Mouse (Mus musculus) cerebellum, postnatal 10 days (tissue): Measurements from ENCODE around the gene Wars2.

Experiments used
- DNase-seq, 2 experiments: peaks; one replicate each; pipeline ENCODE4 v3.0.0; 2021; ENCODE audit warnings: mixed read lengths in 2 of 2

The Wars2 gene

DNA sequence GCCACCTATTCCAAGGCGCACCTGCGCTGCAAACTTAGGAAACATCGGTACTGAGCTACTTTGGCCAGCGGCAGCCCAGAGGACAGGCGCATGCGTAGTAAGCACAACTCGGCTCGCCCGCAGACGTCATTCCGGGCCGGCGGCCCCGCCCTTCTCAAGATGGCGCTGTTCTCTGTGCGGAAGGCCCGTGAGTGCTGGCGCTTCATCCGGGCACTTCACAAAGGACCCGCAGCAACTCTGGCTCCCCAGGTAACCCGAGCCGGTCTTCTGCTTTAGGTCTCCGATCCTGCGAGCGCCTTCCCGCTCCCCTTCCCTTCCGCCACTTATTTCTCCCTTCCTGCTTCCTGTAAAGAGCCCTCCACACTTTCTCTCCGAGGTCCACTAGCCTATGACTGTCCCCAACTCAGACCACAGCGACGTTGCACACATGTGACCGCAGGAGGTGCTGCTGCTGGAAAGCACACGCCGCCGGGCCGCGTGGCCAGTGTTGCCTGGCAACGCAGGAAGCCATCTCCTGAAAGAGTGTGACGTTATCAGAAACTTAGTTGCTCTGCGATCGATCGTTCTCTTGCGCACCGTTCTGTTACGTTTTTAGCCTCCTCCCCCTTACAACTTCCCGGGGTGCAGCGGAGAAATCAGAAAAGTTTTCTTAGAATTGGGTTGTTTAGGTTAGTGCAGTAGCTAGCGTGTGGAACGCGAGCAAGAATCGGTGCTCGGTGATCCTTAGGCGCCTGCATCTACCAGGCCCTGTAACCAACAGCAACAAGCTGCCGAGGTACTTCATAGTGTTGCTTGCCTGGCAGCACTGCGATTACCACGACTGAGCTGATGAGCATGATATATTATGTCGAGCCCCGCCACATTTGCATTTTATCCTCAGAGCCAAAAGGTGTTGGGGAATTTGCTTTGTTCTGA is at the start of gene Wars2:
Gene Wars2, plus strand, starts transcription at position 129 of the 915 bp plus-strand sequence.
- peak; percentile 96 to 97 for DNase-seq

DNA sequence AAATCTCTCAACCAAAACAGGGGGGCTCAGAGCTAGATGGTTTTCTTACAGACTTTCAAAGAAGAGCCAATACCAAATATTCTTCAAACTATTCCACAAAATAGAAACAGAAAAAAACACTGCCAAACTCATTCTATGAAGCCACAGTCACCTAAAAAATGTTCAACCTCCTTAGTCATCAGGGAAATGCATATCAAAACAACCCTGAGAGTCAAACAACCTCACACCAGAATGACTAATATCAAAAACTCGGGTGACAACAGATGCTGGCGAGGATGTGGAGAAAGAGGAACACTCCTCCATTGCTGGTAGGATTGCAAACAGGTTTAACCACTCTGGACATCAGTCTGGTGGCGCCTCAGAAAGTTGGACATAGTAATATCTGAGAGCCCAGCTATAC is 44.1 kb upstream of the Wars2 start:
- DNase-seq, result no peak

DNA sequence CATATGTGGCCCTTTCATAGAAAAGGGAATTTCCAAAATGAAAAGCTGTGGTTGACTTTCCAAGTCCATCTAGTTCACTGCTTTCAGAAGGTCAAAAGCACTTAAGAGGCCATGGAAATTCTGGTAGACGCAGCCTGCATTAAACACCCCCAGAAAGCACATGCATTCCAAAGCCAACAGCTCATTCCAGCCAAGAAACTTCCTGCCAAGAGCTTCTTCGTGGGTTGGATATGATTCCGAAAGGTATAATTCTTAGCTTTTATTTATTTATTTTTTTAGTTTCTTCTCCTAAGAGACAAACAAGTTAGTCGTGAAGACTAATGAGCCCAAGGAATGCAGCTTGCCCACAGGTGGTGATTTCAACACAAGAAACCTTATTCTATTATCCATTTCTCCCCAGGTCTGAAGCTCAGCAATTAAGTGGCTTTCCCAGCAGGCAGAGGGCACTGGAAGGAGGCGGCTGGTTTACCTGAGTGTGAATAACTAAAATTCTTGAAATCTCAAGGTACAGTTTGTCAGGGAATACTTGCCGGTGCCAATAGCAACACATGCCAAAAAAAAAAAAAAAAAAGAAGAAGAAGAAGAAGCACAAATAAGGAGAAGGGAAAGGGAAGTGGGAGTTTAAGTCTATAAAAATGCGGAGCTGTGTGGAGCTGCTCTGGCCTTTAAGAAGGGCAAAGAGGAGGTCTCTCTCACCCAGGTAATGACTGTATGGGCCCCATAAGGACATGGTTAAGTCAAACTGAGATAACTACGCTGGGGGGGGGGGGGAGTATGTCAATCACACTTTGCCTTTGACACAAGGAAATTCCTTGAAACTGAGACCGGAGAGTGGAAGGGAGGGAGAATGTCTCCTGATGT is 30.3 kb upstream of the Wars2 start:
- no peak for DNase-seq

DNA sequence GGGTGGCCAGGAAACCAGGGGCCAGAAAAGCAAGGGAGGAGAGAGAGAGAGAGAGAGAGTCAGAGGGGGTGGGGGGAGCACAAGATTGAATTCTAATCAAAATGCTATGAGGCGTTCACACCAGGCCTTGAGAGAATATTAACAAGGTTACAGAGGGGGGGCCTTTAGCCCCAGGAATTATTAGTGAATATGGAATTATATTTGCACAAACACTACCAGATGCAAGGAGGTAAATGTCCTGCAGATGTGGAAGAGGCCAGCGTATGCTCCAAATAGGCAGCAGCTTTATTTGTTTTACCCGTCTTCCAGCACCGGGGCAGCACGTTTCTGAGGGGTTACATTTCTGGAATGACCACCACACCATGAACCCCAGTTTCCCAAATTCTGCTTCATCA is 29.7 kb upstream of the Wars2 start:
- DNase-seq, result no peak

GRCm38 (mm10) chr3:99113266-99113837 is 27.5 kb upstream of the Wars2 start:
- no peak for DNase-seq

DNA sequence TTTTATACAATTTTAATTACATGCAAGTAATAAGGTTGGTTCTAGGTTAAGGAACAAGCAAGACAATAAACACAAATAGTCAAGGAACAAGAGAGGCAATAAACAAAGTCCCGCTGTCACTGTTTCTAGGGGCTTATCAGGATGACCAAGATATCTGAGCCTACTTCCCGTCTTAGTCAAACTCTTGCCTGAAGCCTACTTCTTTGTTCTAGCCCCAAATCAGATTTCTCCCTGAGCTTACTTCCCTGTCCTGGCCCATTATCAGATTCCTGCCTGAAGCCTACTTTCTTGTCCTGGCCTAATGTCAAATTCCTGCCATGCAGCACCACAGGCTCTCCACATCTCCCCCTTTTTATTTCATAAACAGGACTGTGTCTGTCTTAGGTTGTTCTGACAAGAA is 19.9 kb upstream of the Wars2 start:
- no peak for DNase-seq

DNA sequence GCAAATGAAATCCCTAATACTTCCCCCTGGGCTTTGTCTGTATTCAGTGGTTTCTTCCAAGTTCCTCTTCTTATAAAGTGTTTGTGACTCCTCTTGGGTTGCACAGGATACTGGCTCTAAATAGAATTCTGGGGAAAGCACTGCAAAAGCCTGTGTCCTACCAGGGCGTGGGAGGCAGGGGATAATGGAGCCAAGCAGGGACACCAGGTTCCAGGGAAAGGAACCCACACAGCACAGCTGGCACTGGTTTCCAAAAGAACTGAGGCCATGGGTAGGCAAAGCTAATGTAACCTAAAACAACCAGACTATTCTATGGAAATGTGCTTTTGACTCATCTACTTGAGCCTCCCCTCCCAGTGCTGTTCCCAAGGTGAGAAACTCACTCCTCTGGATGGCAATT is 10.3 kb upstream of the Wars2 start:
- DNase-seq, result no peak

DNA sequence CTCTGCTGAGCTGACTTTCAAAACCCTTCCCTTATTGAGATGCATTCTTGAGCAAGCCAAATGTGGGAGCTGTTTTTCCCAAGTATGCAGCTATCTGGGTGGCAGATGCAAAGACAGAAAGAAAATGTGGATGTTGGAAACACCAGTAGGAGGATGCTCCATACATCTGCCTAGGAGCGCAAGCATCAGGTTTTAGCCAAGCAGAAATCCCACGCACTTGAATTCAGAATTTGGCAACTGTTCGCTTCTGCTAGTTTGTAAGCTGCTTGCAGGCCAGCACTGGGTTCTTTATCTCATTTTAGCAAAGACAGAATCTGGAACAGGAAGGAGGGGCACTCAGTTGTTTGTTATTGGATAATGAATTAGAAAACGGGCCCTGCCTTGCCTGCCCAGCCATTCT is 8.9 kb upstream of the Wars2 start:
- DNase-seq, result no peak

DNA sequence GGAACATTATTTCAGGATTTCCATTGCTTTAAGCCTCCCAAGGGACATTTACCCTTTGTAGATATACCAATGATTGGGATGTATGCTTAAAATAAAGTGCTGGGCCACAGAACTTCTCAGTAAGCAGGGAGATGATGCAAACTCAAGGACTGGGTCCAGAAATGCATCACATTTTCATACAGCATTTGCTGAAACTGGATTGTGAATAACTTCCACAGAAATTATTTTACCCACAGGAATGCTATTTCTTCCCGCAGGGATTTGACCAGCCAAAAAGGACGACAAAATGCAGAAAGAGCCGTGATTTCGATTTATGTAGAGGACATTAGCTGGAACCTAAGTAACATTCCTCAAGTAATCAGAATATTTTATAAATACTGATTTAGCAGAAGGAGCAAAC is 7.0 kb upstream of the Wars2 start:
- DNase-seq, result no peak

GRCm38 (mm10) chr3:99147886-99148285 is 7.0 kb downstream of the Wars2 start:
- DNase-seq, result no peak

DNA sequence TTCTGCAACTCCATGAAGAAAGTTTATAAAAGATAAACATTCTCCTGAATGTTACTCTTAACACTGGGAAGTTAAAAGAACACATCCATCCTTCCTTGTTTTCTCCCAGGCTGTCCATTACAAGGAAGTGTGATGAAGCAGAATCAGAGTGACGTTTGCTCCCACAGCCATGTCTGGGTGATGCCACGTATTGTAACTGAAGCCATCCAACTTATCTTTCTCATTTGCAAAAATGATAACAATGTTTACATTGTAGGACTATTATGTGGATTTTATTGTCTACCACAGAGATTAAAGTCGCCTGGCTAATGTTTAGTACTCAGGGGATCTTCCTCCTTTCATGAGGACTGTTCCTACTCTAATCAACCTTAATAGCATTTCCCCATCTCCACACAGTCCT is 8.2 kb downstream of the Wars2 start:
- DNase-seq, result no peak

DNA sequence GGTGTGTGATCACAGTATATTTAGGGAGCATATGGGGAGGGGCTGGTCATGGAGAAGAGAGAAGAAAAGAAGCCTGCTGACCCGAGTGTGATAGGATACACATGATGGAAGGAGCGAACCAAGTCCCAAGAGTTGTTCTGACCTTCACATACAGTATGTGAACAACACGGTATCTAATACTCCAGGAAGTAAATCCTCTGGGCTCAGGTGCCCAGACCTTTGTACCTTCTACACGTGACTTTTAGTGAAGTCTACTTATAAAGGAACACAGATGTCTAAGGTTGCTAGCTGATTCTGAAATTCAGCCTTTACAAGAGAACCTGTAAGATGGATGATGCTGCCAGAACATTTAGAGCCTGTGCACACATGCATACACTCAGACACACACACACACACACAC is 15.4 kb downstream of the Wars2 start:
- DNase-seq, result no peak

- DNase-seq, result peak in 1 of 2 experiments; percentile 9
Observed at GRCm38 (mm10) chr3:99156987-99157386, 16.1 kb downstream of the Wars2 start.

GRCm38 (mm10) chr3:99157451-99158015 is 16.7 kb downstream of the Wars2 start:
- DNase-seq, result no peak

GRCm38 (mm10) chr3:99160016-99160415 is 19.1 kb downstream of the Wars2 start:
- DNase-seq, result no peak

GRCm38 (mm10) chr3:99162191-99162590 is 21.3 kb downstream of the Wars2 start:
- no peak for DNase-seq

DNA sequence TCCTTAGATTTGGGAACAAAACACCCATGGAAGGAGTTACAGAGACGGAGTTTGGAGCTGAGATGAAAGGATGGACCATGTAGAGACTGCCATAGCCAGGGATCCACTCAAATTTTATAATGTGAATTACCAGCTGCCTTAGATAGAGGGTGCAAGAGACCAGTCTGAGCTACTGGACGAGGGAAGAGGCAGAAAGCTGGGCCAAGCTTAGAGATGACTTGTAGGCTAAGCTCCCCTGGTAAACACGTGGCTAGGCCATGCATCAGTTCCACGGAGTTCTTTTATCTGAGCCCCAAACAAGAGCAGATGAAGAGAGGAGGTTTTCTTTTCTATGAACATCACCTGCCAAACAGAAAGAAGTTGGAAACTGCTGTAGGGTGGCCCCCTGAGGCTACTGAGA is 26.9 kb downstream of the Wars2 start:
- DNase-seq, result peak in 1 of 2 experiments; percentile 7

DNA sequence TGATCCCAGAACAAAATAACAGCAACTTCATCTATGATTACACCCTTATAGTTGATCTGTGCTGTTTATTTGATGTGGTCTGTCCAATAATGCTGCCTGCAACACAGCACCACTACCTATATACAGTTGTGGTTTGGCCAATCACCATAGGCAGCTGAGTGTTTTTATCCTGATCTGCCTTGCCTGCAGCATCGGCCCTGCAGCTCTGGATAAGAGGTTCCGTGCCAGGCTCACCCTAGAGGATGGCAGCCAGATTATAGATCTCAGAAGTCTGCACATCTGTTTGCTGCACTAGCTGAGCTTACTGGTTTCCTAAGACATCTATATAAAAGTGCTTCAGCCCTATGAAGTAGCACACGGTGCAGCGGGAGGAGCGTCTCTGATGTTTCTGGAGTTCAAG is 32.3 kb downstream of the Wars2 start:
- DNase-seq, result no peak

DNA sequence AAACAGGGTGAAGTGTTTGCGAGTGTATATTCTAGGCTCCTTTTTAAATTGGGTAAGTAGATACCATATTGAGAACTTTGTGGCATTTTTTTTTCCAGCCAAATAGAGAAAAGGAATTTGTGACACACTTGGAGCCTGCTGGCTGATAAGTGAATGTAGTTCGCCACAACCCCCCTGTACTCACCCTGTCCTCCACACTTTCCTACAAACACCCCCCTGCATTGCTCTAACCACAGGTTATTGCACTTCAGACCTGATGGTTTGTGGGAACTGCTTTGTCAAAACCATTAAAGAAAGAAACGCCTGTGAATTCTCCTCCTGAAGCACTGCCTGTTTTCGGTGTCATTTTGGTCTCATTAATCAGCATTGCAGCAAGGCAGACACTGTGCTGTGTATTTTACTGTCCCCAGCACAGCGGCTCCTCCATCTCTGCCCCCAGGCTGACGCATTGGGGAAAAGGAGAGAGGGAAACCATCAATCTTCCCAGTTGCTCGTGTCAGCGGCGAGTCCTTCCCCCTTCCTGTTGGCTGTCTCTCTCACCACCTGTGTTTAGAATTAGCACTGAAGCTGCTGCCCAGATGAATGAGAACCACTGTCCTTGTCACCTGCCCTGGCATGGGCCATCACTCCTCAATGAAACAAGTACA is 33.9 kb downstream of the Wars2 start:
- no peak for DNase-seq

DNA sequence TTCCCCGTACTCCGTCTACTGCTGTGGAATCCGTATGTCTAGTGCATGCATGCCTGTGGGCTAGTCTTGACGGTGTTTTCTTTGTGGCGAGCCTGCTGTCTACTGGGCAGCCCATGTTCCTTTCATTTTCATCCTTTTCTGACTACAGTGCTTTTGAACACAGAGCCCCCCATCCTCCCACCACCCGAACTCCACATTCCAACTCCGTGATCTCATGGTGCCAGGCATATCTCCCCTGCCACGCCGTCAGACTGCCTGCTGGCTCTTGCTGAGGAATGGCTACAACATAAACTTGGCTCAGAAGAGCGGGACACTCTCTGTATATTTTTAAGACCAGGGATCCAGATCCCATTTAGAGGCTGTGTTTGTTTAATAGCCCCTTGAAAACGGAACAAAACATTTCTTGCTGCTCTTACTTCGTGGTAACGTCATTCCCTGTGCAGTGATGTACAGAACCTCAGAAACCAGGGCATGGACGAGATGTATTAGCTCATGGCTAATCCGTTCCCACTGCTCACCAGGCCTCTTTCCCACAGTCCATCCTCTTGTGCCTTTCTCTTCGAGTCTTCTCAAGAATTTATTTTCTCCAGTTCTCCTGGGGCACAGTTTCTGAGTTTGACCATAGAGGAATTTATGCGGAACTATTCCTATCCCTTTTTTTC is 42.6 kb downstream of the Wars2 start:
- no peak for DNase-seq

- peak; percentile 60 to 72 for DNase-seq
Observed at GRCm38 (mm10) chr3:99184373-99184772, 43.5 kb downstream of the Wars2 start.

GRCm38 (mm10) chr3:99188097-99188496 is 47.2 kb downstream of the Wars2 start:
- no peak for DNase-seq
